Mouse (Mus musculus) layer of hippocampus, postnatal 14 days (tissue): ENCODE data around the gene Tanc1. TPM values are rescaled to one million over a fixed set of nuclear protein-coding genes. Genes with fewer than 3 reads are reported as not detected.

Experiments
- DNase-seq, 2 experiments: peaks; one replicate each; pipeline ENCODE4 v3.0.0; 2021 to 2022; ENCODE audit warnings: low spot score in 2 of 2, mixed read lengths in 1 of 2
- total RNA-seq, 2 experiments: library from RNA; stranded (reverse); gene quantifications; 2 replicates each; pipeline ENCODE4 v1.2.3; 2021

The Tanc1 gene
- total RNA-seq, 2 experiments from 2014 or later: 51.9 to 69.5 TPM

- DNase-seq: no peak
Observed at GRCm38 (mm10) chr2:59676442-59676841, 64.6 kb downstream of the Tanc1 start.

GRCm38 (mm10) chr2:59679424-59680020 is 67.7 kb downstream of the Tanc1 start:
- DNase-seq: no peak

- no peak for DNase-seq
Observed at GRCm38 (mm10) chr2:59680736-59681135, 68.9 kb downstream of the Tanc1 start.

GRCm38 (mm10) chr2:59681181-59681580 is 69.3 kb downstream of the Tanc1 start:
- no peak for DNase-seq

- DNase-seq: no peak
Observed at GRCm38 (mm10) chr2:59684864-59685605, 73.2 kb downstream of the Tanc1 start.

GRCm38 (mm10) chr2:59685606-59685950 is 73.7 kb downstream of the Tanc1 start:
- DNase-seq: no peak

- DNase-seq: no peak
Observed at GRCm38 (mm10) chr2:59688261-59689104, 76.6 kb downstream of the Tanc1 start.

- no peak for DNase-seq
Observed at GRCm38 (mm10) chr2:59691112-59691511, 79.3 kb downstream of the Tanc1 start.

- DNase-seq: no peak
Observed at GRCm38 (mm10) chr2:59693473-59693872, 81.6 kb downstream of the Tanc1 start.

- DNase-seq: no peak
Observed at GRCm38 (mm10) chr2:59697123-59697522, 85.3 kb downstream of the Tanc1 start.

GRCm38 (mm10) chr2:59697722-59698634 is 86.1 kb downstream of the Tanc1 start:
- DNase-seq: no peak

GRCm38 (mm10) chr2:59698635-59699300 is 86.9 kb downstream of the Tanc1 start:
- DNase-seq: no peak

GRCm38 (mm10) chr2:59699893-59700292 is 88.1 kb downstream of the Tanc1 start:
- DNase-seq: no peak

GRCm38 (mm10) chr2:59705221-59705620 is 93.4 kb downstream of the Tanc1 start:
- DNase-seq: no peak

GRCm38 (mm10) chr2:59706806-59707205 is 95.0 kb downstream of the Tanc1 start:
- DNase-seq: no peak

- DNase-seq: no peak
Observed at GRCm38 (mm10) chr2:59707922-59708706, 96.3 kb downstream of the Tanc1 start.

- no peak for DNase-seq
Observed at GRCm38 (mm10) chr2:59710771-59711170, 98.9 kb downstream of the Tanc1 start.

GRCm38 (mm10) chr2:59711992-59712391 is 100.2 kb downstream of the Tanc1 start:
- no peak for DNase-seq

- DNase-seq: no peak
Observed at GRCm38 (mm10) chr2:59712484-59712883, 100.6 kb downstream of the Tanc1 start.
